Mouse (Mus musculus): Measurements from ENCODE around the gene L3mbtl3.

The L3mbtl3 gene

DNA sequence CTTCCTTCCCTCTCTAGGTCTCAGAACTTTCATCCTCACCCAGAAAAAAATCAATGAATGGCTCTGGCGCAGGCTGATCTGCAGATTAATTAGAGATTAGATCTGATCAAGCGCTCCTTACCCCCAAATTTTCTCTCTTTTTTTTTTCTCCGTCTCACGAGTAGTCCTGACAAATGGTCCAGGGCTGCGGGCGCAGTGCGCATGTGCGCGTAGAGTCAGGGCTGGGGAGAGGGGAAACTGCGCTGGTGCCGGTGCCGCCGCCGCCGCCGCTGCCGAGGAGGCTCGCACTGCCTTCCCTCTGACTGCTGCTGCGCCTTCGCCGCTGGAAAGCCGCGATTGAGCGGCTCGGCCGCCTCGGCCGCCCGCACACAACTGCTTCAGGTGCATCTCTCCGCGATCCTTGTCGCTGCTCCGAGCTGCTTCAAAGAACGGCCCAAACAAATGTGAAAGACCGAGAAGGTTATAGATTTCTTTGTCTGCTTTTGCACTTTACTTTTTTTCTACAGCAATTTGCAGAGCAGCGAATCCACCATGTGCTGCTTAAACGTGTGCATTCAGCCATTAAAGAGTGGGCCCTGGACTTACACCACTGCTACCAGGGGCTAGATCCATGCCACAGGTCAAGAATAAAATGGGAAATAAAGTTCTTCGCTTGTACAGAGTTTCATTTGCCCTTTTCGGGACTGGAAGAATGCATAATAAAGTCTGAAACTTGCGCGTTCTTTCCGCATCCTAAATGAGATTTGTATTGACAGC lies at the start of gene L3mbtl3:
Gene L3mbtl3 (minus strand): TSS at position 182 of the 756 bp plus-strand sequence.
- DNase-seq (ENCODE audit: low spot score): peak; percentile 89

DNA sequence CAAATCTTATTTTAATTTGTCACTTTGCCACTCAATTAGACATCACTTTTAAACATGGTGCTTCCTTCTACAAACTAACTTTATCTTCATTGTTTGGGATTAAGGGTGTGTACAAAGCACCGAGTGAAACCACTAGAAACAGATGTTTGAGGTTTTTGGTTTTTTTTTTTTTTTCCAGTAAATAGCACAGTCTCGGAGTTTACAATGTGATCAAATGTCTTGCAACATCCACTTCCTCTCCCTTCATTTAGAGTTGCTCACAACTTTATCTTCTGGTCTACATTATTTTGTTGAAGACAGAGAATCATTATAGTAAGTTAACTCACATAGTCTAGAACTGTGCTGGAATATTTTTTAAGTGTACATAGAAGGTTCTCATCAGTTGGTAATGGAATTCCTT lies 45.4 kb upstream of the L3mbtl3 start:
- DNase-seq (ENCODE audit: low spot score): no peak

DNA sequence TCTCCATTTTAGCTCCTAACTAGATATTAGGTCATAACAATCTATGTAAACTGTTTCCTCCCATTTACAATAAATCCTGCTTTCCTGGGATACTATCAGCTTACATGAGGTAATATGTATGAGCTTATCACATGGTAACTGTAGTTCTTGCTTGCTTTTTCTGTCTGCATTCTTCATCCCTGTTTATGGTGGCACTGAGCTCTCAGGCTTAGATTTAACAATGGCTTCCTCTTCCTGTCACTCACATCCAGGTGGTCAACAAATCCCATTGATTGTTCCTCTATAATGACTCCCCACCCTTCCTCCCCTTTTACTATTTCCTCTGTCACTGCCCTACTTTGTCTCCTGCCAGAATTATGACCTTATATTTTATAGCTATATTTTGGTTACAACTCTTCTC lies 12.9 kb upstream of the L3mbtl3 start:
- DNase-seq (ENCODE audit: low spot score): no peak

DNA sequence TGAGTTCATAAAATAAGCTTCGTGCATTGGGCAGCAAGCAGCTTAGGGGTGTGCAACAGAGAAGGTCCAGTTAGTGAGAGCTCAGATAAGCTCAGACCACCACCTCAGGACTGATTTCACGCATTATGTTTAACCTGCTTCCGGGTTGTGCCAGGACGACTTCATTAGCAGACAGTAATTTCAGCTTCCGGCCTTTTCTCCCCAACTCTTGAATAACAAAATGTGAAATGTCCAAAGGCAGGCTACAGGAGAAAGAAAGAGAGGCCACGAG lies 1.5 kb upstream of the L3mbtl3 start:
- no peak for DNase-seq (ENCODE audit: low spot score)

DNA sequence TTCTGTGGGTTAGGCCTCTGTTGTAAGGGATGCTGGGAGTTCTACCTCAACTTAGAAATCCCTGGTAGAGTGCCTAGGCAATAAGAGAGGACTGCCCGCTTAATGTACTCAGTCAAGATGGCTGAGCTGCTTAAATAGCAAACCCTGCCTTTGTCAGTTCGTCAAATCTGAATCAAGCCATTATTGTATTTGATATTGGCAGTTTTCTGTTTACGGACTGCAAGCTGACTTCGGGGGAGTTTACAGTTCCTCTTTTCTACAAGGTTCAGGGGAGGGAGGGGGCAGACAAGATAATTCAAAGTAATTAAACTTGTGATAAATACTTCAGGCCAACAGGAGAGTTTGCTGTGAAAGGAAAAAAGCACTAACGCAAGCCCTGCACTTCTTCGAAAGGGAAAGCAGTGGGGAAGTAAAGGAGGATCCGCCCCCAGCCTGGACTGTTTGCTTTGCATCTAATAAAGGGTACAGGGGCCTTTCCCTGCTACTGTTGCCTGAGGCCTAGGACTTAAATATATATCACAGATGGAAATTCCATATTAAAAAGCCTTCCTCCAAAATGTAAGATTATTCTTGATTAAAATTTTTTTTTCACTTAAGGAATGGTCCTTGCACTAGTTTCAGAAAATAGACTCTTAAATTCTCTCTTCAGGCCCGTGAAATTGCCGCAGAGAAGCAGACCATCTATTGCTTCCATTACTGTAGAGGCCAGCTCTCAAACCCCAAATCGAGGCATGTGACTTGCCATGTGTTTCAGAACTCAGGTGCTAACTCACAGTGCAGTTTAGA lies 968 bp upstream of the L3mbtl3 start:
- no peak for DNase-seq (ENCODE audit: low spot score)

DNA sequence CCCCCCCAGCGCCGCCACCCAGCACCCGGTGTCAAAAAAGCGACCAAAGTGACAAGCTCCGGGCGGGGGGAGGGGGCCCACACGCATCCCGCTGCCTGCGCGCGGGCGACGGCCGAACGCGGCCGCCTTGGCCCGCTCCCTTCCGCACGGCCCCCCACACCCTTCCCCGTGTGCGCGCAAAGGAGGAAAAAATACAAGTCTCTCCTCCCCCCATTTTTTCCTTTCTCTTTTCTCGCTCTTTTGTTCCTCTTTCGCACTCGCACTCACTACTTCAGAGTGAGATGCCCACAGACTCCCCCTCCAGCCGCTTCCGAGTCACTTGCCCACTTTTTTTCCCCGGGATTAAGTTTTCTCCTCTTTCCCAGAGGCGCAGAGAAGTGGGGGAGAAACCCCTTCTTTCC lies 420 bp downstream of the L3mbtl3 start:
- DNase-seq (ENCODE audit: low spot score): peak; percentile 9

DNA sequence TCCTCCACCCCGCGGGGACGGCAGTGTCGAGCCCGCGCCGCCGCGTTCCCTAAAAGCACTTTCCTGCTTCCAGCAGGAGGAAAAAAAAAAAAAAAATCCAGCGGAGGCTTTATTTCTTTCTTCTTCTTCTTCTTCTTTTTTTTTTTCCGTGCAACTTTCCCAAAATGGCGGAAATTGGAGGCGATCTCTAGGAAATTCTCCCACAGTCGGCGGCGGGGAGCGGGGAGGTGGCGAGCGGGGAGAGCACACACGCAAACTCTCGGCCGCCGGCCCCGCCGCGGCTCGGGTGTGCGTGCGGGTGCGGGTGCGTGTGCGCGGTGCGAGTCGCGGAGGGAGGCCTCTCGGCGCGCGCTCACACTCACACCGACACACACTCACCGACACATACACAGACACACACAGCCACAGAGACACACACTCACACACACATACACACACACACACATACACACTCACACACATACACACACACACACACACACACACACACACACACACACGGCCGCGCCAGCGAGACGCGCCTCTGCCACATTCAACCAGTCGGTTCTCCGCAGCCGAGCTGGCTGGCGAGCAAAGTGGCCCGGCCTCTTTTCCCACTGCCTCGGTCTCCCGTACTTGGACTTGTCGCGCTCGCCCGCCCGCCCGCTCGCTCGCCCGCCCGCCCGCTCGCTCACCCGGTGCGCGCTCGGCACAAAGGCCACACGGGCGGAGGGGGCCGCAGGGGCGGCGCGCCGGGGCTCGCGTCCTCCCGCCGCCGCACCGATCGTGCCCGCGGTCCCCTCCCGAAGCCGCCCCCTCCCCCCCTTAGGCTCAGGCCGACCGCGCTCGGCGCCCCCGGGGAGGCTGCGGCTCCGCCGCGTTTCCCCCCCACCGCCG lies 1.1 kb downstream of the L3mbtl3 start:
- peak; percentile 55 for DNase-seq (ENCODE audit: low spot score)

DNA sequence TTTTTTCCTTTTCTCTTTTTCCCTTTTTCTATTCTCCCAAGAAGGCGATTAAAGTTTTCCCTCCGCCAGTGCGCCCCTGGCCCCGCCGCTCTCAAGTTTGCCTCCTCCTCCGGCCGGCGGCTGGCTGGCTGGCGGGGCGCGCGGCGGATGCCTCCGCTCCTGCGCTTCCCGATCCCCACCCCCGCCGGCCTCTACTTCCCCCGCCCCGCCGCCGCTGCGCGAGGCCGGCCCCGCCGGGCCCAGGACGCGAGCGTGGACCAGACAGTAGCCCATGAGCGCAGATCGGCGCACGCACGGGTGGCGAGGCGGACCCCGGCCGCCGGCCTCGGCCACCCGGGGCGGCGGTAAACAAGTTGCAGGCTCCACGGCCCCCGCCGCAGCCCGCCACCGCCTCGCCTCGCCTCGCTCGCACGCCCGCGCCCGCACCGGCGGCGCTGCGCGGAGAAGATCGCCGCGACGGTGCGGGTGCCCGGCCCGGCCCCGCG lies 1.8 kb downstream of the L3mbtl3 start:
- DNase-seq (ENCODE audit: low spot score): peak; percentile 65

DNA sequence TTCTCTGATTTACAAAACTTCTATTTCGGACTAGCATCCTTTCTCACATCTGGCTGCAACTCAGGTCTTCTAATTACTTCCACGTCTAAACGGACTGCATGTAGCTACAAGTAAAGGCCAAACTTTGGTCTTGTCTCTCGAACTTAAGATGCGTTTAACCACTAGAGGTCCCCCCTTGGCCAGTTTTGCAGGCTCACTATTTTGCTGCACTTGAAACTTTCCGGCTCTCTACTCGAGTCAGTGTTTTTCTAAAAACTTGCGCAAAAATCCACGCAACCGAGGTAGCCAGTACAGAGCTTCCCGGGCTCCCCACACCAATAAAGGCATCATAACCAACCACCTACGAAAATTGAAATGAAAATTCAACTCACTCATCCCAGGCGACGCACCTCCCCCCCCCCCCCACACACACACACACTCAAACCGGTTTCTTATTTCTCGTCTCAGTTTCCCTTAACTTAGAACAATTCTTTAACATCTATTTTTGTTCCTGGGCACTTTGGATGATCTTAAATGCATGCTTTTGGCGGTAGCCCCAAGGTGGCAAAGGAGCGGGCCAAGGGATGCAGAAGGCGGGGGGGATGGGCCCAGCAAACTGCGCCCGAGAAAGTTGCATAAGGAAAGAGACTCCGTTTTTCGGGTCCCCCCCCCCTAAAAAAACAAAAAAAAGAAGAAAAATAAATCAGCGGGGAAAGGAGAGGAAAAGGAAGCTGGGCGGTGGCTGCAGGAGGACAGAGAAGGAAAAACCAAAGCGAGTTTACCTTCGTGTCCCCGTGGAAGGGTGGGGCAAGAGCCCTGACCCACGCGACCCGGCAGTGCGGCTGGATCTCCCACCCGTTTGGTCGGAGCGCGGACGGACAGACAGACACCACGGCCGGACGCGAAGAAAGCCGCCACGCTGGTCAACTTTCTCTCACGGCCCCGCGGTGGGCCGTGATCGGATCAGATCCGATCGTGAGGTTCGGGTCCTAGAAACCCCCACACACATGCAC lies 2.5 kb downstream of the L3mbtl3 start:
- DNase-seq (ENCODE audit: low spot score): peak; percentile 84

DNA sequence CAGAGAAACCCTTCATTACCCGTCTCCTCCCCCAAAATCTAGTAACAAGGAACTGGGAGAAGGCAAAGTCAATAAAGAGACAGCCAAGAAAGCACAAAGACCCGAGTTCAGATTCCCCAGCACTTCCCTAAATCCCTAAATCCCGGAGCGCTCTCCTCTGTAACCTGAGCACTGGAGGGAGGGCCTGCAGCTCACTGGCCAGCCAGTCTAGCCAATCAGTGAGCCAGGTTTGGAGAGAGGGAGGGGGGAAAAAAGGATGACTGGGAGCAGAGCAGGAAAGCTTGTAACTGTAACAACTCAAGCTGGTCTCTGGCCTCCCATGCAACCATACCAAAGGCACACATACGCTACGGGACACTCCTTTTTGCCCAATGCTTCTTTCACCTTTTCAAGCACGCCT lies 4.4 kb downstream of the L3mbtl3 start:
- no peak for DNase-seq (ENCODE audit: low spot score)

DNA sequence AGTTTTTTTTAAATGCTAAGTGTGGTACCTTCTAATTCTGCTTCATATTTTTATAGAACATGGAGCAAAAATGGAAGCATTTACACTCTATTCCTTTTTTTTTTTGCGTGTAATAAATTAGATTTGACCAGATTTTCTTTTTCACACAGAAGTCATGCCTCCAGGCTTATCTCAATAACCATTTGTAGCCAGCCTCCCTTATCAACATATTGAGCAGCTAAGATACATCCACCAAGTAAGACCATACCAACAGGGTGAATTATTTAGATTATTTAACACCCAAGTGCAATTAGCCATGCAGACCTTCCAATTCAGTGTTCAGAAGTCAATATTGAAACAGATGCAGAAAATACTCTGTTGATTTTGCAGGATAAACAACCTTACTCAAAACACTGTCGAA lies 10.8 kb downstream of the L3mbtl3 start:
- no peak for DNase-seq (ENCODE audit: low spot score)

DNA sequence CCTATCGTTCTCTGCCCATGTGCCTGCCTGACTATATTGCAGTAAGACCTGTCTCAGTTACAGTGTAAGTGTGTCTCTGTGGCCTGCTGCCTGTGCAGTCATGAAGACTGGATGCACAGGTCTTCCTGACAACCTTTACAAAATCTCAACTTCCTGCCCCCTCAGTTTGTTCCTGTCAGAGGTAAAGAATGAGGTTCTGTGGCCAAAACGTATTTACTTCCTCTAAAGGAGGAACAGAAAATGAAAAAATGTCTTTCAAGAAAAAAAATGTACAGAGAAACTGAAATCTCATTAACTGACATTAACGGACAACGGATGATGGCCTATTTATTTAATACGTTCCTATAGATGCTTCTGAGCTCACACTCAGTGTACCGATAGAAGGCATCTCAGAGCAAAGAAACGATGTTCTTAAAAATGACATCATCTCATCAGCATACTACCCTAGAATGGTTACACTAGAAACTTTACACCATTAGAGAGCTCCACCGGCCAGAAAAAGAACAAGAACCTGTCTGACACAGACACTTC lies 11.4 kb downstream of the L3mbtl3 start:
- no peak for DNase-seq (ENCODE audit: low spot score)

DNA sequence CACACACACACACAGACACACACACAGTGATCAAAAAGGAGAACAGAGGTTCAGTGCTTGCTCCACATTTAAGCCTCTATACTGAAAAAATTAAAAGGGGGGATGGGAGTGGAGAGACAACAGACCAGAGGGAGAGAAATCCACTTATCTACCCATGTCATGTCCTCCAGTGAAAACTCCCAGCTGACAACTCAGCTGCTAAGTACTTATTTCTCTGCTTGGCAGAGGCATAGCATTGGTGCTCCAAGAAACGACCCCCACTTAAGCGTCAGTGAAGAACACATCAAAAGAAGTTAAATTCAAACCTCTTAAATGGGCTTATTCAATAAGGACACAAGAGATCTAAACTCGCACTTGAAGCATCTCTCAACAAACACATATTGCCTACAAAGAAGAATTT lies 12.2 kb downstream of the L3mbtl3 start:
- DNase-seq (ENCODE audit: low spot score): no peak

DNA sequence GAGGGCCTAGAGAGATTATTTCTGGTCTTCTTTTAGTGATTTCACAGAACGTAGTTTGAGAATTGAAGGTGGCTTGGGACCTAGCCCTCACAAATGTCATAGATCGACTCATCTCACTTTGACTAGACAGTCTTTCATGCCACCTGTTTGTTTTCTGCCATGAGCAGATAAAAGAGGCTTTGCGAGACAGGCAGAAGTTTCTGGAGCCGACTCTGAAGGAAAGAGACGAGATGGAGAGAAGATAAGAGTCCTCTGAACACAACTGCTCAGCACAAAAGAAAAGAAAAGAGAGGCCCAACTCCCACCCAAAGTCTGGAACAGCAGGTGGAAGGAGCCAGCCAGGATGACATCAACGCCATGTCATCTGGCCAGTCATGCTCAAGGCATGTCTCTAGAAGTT lies 17.0 kb downstream of the L3mbtl3 start:
- no peak for DNase-seq (ENCODE audit: low spot score)

DNA sequence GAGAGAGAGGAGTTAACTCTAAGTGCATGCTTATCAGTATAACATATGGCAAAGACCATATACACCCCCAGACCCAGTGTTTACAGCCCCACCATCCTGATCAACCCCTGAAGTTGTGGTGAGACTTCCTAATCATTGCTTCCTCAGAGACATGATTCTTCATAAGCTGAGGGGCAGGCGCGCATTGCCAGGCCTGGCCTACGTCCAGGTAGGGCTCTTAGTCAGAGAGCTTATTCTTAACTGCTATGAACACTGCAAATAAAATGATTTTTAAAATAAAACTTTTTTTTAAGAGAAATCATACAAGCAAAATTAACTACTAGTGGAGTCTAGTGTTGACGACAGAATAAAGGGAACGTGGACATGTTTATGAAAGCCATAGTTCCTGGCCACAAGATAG lies 17.5 kb downstream of the L3mbtl3 start:
- DNase-seq (ENCODE audit: low spot score): no peak

DNA sequence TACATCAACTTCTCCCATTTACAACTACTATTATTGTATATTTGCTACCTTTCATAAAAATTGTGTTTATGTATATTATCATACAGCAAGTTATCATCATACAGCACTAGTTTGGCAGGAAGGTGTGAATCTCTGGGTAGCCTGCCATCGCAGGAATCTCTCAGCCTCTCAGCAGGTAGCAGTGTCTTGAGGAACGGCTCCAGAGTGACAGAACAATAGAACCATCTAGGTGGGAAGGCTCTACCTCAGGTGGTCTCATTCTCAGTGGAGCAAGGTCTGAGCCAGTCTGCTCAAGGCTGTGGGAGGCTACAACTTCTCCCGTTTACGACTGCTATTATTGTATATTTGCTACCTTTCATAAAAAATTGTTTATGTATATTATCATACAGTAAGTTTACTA lies 22.0 kb downstream of the L3mbtl3 start:
- DNase-seq (ENCODE audit: low spot score): no peak

DNA sequence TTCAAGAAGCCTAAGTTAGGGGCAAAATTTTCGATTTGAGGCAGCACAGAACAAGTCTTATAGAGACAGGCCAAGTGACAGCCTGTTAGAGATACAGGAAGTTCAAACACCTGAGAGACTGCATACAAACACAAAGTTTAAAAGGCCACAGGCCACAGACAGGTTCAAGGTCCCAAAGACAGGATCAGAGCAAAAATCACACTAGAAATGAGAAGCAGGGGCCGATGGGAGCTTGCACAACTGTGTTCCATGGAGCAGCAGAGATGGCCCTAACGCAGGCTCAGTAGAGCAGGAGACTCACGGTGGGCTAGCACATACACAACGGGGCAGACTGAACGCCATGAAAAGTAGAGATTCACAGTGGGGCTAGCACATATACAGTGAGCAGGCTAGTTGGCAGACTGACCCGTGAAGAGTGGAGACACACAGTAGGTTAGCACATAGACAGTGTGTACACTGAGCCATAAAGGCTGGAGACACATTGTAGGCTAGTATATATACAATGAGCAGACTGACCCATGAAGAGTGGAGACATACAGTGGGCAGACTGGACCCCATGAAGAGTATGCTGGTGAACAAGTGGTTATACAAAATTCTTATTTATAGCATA lies 24.5 kb downstream of the L3mbtl3 start:
- DNase-seq (ENCODE audit: low spot score): no peak

DNA sequence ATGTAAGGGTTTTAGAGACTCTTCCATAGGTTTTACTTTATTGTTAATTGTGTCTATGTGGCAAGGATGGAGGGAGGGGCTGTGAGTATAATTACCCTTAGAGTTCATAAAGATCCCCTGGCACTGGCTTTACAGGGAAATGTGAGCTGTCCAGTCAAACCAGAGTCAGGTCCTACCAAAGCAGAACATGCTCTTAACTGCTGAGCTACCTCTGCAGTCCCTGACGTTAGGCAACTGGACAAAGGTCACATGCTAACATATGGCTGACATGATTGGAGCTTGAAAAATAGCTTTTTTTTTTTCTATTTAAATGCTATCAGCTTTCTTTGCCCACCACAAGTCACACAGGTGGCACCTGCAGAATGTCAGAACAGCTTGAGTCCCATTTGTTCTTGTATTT lies 25.6 kb downstream of the L3mbtl3 start:
- no peak for DNase-seq (ENCODE audit: low spot score)

DNA sequence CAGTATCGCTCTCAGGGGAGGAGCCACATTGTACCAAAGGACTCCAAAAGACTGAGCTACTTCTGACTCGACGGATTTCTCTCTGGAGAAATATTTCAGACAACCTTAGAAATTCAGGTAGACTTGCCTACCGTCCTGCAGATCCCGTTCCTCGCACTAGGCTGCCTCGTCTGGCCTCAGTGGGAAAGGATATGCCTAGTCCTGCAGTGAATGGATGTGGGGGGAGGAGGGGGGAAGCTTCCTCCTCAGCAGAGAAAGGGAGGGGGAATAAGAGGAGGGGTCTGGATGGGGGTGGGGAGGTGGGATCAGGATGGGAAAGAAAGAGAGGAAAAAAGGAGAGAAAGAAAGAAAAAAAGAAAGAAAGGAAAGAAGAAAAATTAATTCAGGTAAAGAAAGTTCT lies 28.2 kb downstream of the L3mbtl3 start:
- DNase-seq (ENCODE audit: low spot score): no peak

DNA sequence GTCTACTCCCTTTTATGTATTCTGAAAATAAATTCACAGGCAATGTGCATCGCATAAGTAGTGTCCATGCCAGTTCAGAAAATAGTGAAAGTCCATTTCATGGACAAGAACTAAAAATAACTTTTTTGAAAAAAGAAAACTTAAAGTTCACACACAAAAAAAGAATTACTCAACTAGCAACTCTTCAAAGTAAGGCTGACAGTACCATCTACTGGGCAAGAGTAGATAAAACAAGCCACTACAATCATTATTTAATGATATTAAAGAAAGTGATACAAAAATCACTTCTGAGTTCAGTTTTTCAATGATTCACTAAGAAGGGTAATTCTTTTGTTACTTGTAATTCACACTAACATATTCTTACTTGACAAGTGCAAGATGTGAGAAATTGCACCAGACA lies 29.9 kb downstream of the L3mbtl3 start:
- DNase-seq (ENCODE audit: low spot score): no peak

Measured in urinary bladder, postnatal 14 days (tissue).